Mouse (Mus musculus): ENCODE data around the gene Ap5z1.
A peak's percentile ranks its signal among the peaks of the same experiment; 100 is the strongest.

Gene Ap5z1

GRCm38 (mm10) chr5:142440451-142441147, 23.1 kb upstream of the Ap5z1 start:
- DNase-seq (ENCODE audit: low spot score), result peak; percentile 96

DNA sequence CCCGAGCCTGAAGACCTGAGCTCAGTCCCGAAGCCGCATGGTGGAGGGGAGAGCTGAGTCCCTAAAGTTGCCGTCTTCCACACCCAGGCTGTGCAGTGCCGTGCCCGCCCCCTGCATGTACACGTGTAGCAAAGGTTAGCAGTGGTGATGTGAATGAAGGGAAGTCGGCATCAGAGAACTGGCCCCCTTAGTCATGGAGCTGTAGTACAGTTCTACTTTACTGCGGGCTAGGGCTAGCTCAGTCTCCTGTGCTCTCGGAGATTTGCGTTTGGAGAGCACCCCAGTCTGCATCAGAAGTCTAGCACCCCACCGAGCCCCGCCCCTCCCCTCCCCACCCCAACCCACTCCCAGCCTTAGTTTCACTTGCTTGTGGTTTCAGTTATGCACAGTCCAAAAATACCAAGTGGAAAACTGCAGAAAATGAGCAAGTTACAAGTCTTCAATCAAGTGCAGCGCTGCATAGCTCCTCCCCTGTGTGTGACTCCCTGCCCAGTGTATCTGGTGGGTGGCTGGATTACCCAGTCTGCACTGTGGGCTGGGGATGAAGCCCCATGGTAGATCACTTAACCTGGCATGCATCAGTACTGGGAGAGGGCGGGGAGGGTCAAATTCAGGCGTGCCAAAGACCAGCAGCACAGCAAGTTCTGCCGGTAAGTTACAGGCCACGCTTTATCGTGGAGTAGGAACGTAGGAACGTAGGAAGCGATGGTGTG, 22.3 kb upstream of the Ap5z1 start:
- no peak for DNase-seq (ENCODE audit: low spot score)

DNA sequence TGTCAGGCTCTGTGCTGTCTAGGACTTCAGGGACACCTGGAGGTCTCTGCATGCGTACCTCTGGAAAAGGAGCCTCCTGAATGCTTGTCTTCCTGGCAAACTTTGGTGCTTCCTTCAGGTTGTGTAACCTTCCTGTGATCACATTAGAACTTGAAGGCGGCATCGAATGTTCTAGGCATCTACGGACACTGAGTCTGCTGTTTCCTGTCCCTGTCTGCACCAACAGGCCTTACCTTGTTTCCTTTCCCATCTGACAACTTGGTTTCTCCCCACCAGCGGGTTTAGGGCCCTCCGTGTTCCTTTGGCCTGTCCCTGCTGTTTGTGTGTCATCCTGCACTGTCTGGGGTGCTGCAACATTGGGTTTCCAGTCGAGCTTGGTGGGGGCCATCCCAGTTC, 21.7 kb upstream of the Ap5z1 start:
- no peak for DNase-seq (ENCODE audit: low spot score)

DNA sequence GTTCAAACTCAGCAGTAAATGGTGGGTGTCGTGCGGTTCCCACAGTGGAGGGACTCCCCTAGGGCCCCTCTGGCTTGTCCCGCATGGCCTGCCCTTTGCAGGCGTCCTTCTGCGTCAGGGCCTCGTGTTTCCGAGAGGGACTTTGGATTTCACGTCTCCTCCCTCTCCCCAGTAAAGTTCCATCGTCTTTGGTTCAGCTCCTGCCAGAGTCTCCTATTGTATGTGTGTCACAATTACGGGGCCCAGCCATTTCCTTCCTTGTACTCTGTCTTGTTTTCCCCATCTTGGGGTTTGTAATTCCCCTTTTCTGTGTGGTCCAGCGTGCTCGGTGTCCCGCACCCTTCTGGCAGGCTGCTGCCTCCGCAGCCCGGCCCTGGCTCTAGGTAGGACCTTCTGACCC, 20.2 kb upstream of the Ap5z1 start:
- DNase-seq (ENCODE audit: low spot score), result no peak

DNA sequence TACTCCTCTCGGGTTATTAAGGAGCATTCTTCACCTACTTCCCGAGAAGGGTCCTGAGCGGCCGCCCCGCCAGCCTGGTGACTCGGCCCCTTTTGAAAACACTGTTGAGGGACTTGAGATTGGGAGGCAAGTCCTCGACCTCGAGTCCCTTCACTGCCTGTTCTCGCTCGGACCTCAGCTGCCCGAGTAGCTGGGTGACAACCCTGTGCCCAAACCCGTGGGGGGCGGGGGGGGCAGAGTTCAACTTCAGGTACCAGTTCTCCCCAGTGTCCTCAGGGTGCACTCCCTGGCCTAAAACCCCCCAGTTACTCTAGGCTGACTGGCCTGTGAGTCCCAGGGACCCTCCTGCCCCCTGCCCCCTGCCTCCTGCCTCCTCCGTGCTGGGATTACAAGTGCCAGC, 19.8 kb upstream of the Ap5z1 start:
- DNase-seq (ENCODE audit: low spot score), result no peak

DNA sequence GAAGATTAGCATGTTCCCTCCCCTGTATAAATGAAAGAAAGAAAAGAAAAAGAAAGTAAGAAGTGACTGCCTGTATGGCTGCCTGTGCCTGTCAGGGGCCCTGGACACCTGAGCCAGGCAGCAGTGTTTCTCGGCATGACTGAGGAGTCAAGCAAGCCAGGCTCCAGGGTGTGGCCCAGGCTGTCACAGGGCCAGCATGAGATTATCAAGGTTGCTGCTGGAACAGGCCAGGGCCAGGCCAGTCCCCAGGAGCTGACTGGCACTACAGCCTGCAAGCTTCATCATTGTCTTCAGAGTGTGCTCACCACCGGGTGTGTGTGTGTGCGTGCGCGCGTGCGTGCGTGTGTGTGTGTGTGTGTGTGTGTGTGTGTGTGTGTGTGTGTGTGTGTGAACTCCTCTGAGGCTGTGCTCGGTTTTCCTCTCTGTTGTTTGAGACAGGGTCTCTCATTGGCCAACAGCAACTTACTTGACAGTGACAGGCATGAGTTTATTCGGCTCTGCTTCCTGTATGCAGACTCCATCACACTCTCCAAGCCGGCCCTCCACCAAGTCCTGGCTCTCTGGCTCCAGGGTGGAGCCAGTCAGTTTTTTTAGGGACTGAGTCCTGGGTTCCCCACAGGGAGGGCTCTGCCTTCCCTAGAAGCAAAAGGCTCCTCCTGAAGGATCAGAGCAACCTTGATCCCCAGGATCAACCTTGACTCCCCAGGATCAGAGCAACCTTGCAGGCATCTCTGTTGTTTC, 18.8 kb upstream of the Ap5z1 start:
- DNase-seq (ENCODE audit: low spot score), result peak; percentile 52

DNA sequence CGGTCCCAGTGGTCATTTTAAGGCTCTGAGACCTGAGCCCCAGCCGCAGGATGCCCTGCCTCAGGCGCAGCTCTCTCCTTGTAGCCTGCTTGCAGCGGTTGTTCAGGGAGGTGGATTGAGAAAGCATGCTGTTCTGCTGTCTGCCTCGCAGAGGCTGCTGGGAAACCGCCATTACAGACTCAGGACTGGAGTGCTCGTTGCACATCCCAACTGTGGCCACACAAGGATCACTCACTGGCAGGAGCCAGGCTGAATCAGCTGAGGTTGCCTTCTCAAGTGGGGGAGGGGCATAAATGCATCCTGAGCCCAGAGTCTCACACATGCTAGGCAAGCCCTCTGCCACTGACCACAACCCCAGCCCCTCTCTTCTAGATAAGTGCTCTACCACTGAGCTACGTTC, 18.0 kb upstream of the Ap5z1 start:
- DNase-seq (ENCODE audit: low spot score), result no peak

DNA sequence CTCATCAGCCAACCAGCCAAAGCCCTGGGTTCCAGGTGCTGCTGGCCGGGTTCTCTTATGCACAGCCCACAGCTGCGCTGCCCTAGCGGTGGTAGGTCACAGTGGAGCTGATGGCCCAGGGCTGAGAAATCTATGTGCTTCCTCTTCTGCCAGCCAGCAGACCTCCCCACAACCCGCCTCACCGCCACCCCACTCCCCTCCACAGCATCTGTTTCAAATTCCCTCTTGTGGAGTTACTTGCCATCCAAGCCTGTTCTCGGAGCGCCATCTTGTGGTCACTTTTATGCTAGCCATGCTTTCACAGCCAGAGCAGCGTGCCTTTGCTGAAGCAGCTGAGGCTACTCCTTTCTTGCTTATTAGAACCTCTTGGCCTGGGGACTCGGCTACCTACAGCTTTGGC, 15.7 kb upstream of the Ap5z1 start:
- DNase-seq (ENCODE audit: low spot score), result peak; percentile 89

DNA sequence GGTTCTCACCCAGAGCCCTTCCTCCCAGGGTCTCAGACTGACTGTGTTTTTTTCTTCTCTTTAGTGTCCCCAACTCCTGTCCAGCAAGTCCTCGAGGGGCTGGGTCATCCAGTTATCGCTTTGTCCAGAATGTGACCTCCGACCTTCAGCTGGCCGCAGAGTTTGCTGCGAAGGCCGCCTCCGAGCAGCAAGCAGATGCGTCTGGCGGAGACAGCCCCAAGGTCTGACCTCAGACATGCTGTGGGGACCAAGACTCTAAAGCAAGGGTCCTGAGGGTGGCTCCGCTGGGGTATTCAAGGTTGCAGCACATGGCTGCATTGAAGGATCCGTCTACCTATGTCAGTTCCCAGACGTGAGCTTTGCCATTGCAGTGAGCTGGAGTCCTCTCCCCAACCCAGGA, 15.1 kb upstream of the Ap5z1 start:
- no peak for DNase-seq (ENCODE audit: low spot score)

- no peak for DNase-seq (ENCODE audit: low spot score)
These were observed 12.9 kb upstream of the Ap5z1 start for GRCm38 (mm10) chr5:142450846-142451245.

DNA sequence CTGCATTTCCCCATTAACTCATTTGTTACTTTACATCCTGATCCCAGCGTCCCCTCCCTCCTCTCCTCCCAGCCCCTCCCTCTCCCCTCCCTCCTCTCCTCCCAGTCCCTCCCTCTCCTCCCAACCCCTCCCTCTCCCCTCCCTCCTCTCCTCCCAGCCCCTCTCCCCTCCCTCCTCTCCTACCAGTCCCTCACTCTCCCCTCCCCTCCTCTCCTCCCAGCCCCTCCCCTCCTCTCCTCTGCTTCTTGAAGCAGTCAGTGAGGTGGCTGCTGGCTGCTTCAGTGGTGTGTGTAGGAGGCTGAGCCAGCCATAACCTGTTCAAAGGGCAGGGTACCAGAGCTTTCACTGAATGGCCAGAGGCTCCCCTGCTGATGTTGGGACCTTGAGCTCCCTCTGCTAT, 12.0 kb upstream of the Ap5z1 start:
- DNase-seq (ENCODE audit: low spot score), result no peak

- DNase-seq (ENCODE audit: low spot score), result no peak
These were observed 10.0 kb upstream of the Ap5z1 start for GRCm38 (mm10) chr5:142453742-142454141.

DNA sequence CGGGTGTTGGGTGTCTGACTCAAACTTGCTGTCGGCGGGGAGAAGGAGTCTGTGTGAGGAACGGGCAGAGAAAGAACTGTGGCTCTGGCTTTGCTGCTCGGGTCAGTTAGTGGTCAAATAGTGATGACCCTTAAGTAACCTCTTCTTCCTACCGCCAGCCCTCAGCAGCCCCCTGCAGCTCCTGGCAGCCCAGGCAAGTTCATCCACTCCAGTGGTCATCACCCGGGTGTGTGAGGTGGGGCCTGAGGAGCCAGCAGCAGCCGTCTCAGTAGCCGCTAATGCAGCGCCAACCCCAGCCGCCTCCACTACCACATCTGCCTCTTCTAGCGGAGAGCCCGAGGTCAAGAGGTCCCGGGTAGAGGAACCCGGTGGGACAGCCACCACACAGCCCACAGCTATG, 7.4 kb upstream of the Ap5z1 start:
- no peak for DNase-seq (ENCODE audit: low spot score)

GRCm38 (mm10) chr5:142457345-142457744, 6.4 kb upstream of the Ap5z1 start:
- no peak for DNase-seq (ENCODE audit: low spot score)

DNA sequence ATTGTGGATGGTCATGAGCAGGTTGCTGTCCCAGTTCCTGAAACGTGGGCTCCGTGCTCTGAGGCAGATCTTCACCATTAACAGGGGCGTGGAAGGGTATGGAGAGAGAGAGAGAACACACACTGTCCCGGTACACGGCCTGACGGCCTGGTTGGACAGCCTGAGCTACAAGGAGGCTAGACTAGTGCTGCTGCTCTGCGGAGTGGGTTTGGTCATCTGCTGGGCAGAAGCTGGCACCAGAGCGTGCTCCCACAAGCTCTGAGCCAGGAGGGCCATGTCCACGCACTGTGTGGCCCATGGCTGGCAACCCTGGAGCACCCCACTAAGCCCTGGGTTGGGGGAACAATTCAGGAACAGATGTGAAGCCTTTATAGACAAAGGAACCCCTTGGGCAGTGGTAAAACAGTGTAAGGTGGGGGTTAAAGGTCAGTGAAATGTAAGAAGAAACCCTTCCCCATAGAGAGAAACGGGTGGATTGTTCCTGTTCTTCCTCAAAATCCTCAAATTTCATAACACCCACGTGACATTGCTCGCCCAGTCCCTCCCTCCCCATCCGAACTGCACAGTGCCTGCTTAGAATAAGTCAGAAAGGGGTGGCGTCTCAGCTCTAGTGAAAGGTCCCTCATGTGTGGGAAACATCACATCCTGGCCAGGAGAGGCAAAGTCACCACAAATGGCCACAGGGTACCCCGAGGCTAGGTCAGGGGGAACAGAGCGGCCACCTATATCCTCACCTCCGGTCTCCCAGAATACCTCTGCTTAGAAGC, 4.8 kb upstream of the Ap5z1 start:
- no peak for DNase-seq (ENCODE audit: low spot score)

- DNase-seq (ENCODE audit: low spot score), result no peak
These were observed 3.9 kb upstream of the Ap5z1 start for GRCm38 (mm10) chr5:142459834-142460233.

DNA sequence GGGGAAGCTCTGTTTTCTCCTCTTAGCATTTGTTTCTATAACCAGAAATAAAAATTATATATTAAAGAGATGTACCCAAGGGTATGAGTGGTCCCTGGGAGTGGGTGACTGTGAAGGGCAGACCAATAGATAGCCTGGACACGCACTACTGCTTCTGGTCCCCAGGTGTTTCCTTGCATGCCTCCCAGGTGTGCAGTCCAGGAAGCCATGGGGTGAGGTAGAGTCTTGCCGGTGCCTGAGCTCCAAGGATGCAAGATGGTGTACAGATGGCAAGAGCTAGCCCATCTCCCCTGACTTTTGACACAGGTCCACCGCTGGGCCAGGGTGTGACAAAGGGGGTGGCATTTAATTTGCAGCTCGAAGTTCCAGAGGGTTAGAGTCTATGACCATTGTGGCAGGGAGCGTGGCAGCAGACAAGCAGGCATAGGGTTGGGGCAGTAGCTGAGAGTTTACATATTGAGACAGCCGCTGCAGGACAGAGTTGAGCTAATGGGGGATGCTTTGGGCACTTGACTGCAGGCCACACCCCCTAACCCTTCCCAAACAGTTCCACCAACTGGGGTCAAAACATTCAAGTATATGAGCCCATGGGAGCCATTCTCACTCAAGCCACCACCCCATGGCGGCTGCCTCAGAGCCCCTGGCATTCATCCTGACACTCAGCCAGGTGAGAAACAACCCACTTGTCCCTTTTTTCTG, 1.7 kb upstream of the Ap5z1 start:
- DNase-seq (ENCODE audit: low spot score), result no peak

DNA sequence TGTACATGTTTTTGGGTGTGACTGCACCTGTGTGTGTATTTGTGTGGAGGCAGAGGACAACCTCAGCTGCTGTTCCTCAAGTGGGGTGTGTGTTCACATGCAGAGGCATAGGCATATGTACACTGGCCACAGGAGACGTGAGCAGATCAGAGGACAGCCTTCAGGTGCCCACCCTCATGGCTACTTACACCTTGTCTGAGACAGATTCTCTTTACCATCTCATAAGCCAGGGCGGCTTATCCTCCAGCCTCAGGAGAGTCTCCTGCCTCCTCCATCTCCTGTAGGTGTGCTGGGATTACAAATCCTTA, 1.1 kb upstream of the Ap5z1 start:
- no peak for DNase-seq (ENCODE audit: low spot score)

- DNase-seq (ENCODE audit: low spot score), result no peak
These were observed 733 bp upstream of the Ap5z1 start for GRCm38 (mm10) chr5:142463011-142463410.

- DNase-seq (ENCODE audit: low spot score), result no peak
These were observed 4.6 kb downstream of the Ap5z1 start for GRCm38 (mm10) chr5:142468375-142468774.

DNA sequence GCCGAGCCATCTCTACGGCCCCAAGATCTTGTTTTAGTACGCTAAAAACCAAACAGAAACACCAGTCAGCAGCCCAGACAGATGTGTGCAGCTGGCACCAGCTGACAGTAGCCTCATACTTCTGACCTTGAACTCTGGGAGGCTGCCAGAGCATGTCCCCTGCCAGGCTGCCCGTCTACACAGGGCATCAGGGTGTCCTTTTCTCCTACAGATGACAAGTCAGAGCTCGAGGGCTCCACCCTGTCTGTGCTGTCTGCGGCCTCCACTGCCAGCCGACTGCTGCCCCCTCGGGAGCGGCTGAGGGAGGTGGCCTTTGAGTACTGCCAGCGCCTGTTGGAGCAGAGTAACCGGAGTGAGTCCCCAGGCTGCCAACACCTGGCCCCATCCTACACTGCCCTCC, 6.1 kb downstream of the Ap5z1 start:
- no peak for DNase-seq (ENCODE audit: low spot score)

- DNase-seq (ENCODE audit: low spot score), result no peak
These were observed 10.0 kb downstream of the Ap5z1 start for GRCm38 (mm10) chr5:142473696-142474095.
